Mouse (Mus musculus) central nervous system, embryonic 14 days (tissue): ENCODE results near the gene Sdhaf1. TPM values are rescaled to one million over a fixed set of nuclear protein-coding genes. Genes with fewer than 3 reads are reported as not detected.

Source experiments
- polyA plus RNA-seq: library from polyadenylated mRNA; depleted of rRNA; stranded (reverse); fragments of >200 nt; gene quantifications from 2 replicates; pipeline ENCODE4 v1.2.3, GENCODE M21; 2012; rRNA removed

Gene Sdhaf1
- polyA plus RNA-seq, result 21.2 and 23.7 TPM in 2 replicates

DNA sequence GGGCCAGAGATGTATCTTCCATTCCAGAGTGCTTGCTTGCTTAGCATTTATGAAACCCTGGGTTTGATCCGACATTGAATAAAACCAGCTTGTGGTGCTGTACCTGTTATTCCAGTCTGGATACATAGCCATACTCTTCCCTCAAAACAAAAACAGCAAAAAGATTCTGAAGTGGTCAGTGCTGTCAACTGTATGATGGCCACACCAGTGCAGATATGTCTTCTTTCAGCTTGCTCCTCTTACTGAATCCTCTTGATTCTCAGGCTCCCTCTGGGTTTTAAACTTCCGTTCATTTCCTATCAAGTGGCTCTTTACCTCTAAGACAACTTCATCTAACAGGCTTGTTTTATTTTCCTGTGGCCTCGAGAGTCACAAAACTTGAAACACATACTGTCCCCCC is at the start of gene Sdhaf1:
Gene Sdhaf1, minus strand, starts transcription at position 101 of the 400 bp plus-strand sequence.

DNA sequence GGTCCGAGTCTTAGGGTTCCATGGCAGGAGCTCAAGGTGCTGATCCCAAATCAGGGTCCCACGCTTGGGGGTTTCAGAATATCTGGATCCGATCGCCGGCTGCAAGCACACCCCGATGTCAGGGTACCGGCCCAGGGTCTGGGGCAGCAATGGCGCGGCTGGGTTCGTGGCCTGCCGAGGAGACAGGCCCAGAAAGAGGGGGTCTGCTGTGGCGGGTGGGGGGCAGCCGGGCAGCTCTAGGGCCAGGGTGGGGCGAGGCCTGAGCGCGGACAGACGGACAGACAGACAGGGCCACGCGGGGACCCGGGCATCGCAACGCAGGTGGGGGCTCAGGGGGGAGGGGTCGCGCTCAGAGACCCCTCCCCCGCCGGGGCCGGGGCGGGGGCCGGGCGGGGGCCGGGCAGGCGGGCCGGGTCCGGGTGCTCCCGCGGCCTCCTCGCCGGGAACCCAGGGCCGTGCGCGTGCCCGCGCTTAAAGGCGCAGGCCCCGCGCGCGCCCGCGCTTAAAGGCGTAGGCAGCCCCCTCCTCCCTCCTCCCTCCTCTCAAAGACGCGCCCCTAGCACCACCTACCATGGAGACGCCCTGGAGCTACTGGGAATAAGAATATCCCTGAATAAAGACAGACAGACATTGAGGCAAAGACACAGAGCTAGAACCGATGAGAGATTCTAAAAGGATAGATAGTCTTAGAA is 39.1 kb upstream of the Sdhaf1 start, which contains the start of gene Lrfn3:
Gene Lrfn3, minus strand, starts transcription at position 121 of the 692 bp plus-strand sequence.

DNA sequence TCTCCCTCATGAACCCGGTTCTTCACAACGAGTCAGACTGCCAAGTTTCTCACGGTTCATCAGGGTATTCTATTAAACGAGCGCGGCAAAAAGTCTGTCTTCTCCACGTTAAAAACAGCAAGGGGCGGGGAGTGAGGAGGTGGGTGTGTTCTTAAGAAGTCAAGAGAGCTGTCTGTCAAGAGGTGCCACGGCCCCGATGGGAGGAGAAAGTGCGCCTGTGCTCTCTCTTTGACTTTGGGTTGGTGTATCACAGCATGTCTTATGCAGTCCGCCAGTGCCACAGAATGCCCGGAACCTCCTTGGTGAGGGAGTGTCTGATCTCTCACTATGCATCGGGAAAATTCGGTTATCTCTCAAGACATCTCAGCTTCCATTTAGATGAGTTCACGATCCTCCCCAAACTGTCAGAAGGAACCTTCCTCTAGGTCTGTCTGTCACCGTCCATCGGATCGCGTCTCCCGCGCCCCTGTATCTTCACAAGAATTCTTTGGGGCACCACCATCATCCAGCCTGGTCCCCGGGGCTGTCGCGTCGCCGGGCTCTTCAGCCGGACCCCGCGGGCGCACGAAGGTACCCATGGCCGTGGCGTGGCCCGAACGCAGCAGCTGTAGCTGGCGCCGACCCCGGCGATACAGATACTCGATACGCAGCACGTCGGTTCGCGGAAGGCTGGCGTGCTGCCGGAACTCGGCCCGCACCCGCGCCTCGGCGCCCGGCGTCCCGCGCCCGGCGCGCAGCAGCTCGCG is 2.0 kb downstream of the Sdhaf1 start, which contains the start of gene E130208F15Rik:
Gene E130208F15Rik, plus strand, starts transcription at position 202 of the 746 bp plus-strand sequence.

DNA sequence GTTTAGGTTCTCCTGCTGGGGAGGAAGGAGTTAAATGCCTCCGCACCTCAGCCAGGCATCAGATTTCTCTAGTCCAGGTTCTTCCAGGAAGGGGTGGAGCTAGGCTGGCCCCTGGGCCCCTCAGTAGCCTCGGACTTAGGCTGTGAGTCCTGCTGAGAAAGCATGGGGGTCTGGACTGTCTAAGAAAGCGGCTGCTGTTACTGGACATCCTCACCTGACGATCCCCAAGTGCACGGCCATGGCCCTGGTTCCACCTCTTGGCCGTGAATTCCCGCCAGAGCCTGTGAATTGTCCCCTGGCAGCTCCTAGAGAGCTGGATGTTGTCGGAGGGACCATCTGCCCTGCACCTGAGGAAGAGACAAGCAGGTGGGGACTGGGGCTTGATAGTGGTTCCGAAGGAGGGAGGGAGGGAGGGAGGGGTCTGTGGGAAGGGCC is 9.0 kb downstream of the Sdhaf1 start, which contains the start of gene Syne4:
Gene Syne4, plus strand, starts transcription at position 87 of the 435 bp plus-strand sequence.

DNA sequence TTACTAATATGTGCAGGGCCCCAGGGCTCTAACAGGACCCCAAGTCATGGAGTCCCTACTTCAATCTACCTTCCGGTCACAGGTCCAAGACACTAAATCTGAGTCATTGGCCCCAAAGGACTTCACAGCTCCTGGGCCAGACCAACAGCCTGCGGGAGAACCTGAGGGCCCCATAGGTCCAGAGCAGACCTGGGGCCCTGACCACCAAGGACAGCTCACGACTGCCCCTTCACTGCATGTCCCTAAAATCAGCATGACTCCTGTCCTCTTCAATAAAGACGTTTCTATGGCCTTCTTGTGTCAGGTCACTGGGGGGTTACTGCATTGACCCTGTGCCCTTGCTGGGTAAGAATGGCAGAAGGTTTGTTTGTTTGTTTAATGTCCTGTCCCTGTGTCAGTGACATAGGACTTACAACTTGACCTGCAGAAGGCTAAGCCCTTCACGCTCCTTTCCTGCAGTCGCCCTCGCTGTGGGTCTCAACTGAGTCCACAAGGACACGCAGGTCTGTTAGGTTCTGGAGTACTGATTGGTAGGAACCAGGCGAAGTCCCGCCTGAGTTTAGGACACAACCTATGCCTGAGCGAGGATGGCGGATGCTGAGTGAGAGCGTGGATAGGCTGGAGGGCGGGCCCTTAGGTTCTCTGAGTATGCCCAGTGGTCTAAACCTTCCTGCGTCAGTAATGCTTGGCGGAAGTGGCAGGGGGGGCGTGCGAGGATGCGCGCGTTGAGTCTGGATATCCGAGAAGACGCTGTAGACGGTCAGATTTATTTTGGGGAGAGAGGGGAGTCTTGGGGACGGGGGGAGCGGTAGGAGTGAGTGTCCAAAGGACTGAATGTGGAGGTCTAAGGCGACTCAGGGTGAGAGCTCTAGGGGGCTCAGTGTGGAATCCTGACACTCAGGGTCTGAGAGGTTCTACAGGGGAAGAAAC is 15.4 kb downstream of the Sdhaf1 start, which contains the start of gene Alkbh6:
Gene Alkbh6, plus strand, starts transcription at position 642 of the 930 bp plus-strand sequence.

DNA sequence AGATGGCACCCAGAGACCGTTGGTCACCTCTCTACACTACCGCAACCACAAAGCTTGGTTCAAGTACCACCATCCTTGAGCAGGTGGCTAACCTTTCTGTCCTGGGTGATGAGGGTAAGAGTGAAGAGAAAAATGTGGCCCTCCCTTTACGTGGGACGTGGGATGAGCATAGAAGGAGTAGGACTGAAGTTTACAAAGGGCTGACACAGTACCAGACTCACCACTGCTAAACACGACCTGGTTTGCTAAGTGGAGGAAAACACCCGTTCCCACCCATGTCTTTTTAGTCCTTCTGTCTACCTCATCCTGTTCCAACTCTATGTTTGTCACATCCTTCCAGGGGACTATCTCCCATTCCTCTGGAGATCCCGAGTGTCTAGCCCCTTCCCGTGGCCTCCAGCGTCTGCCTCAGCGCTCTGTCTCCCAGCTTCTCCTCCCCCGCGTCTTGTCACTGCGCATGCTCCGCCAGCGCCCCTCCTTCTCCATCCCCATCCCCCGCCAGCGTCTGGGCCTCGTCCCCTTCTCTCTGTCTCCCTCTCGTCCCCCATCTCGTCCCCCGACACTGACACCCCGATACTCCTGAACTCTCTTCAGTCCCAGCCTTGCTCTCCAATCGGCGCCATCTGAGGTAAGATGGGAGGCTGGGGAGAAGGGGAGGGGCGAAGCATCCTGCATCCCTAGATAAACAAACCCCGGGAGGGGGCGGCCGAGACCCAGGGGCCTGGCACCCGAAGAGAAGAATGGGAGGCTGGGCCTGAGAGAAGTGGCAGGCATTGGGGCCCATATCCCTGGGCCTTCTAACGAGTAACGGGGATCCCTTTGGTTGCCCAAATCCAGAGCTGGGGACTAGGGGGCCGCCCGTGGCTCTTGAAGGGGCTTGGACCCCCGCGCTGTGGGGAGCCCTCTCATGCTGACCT is 32.2 kb downstream of the Sdhaf1 start, which contains the start of gene Clip3:
Gene Clip3, plus strand, starts transcription at position 514 of the 917 bp plus-strand sequence.

DNA sequence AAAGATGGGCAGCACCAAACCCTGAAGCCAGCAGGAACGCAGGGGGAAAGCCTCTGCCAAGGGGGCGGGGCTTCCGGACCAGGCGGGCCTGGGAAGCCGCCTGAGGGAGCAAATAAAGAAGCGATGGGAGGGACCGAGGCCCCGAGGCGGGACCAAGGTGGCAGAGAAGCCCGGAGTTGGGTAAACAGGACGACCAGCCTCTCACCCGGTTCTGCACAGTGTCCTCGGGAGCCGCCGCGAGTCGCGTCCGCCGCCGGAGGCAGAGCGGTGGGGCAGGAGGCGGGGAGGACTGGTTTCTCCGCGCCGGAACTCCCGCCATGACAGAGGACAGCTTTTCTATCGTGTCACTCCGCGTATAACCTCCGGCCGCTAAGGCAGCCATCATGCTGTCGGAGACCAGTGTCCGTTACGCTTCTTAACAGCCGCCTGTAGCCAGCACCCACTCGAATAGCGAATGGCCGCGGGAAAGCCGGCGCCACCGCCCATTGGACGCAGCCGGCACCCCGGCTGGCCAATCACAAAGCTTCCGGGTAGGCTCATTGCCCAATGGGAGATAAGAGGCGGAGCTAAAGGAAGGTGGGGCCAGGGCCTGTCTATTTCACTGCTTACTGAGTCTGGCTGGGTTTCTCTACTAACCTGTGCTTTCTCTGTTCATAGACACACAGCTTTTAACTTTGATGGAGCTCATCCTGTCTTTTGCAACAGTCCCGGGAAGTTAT is 43.6 kb downstream of the Sdhaf1 start, which contains the start of the genes Thap8 and Wdr62:
Gene Thap8, plus strand, starts transcription at position 144 of the 719 bp plus-strand sequence.
Gene Wdr62, minus strand, starts transcription at position 469 of the 719 bp plus-strand sequence.

Other genes with a start within 250 kb of the Sdhaf1 start
- gene Gm26920, start 233.5 kb downstream of the Sdhaf1 start, polyA plus RNA-seq, result 0.91 and 1.6 TPM in 2 replicates
- gene Zfp566, start 233.4 kb downstream of the Sdhaf1 start, polyA plus RNA-seq, result 11.5 and 12.7 TPM in 2 replicates
- gene Zfp260, start 229.1 kb downstream of the Sdhaf1 start, polyA plus RNA-seq, result 54.6 and 58.2 TPM in 2 replicates
- gene Zfp382, start 202.0 kb downstream of the Sdhaf1 start, polyA plus RNA-seq, result 7.0 and 9.3 TPM in 2 replicates
- gene Zfp146, start 154.1 kb downstream of the Sdhaf1 start, polyA plus RNA-seq, result 89.7 and 96.2 TPM in 2 replicates
- gene Cox7a1, start 139.8 kb downstream of the Sdhaf1 start, polyA plus RNA-seq, result 1.9 and 4.1 TPM in 2 replicates
- 273 and 310 TPM in 2 replicates for gene Capns1, start 125.1 kb downstream of the Sdhaf1 start, polyA plus RNA-seq
- 269 and 294 TPM in 2 replicates for gene Polr2i, start 91.9 kb downstream of the Sdhaf1 start, polyA plus RNA-seq
- 193 and 204 TPM in 2 replicates for gene Tbcb, start 91.6 kb downstream of the Sdhaf1 start, polyA plus RNA-seq
- gene Ovol3, start 88.2 kb downstream of the Sdhaf1 start, polyA plus RNA-seq, result 0.12 and 0.14 TPM in 2 replicates
- gene Thap8, start 43.8 kb downstream of the Sdhaf1 start, polyA plus RNA-seq, result 0.13 and 0.17 TPM in 2 replicates
- gene Wdr62, start 43.5 kb downstream of the Sdhaf1 start, polyA plus RNA-seq, result 18.4 and 23.7 TPM in 2 replicates
- 205 and 218 TPM in 2 replicates for gene Clip3, start 32.2 kb downstream of the Sdhaf1 start, polyA plus RNA-seq
- 139 and 146 TPM in 2 replicates for gene Alkbh6, start 15.2 kb downstream of the Sdhaf1 start, polyA plus RNA-seq
- 31.1 and 59.8 TPM in 2 replicates for gene Syne4, start 9.1 kb downstream of the Sdhaf1 start, polyA plus RNA-seq
- gene E130208F15Rik, start 2.2 kb downstream of the Sdhaf1 start, polyA plus RNA-seq, result 0.53 and 0.69 TPM in 2 replicates
- 21.5 and 22.5 TPM in 2 replicates for gene Lrfn3, start 38.9 kb upstream of the Sdhaf1 start, polyA plus RNA-seq
- gene Tyrobp, start 89.9 kb upstream of the Sdhaf1 start, polyA plus RNA-seq, result 28.6 and 28.9 TPM in 2 replicates
- gene Hcst, start 96.0 kb upstream of the Sdhaf1 start, polyA plus RNA-seq, result 0.79 and 0.81 TPM in 2 replicates
- 2.7 TPM in 2 replicates for gene Nfkbid, start 97.8 kb upstream of the Sdhaf1 start, polyA plus RNA-seq
- gene Aplp1, start 121.6 kb upstream of the Sdhaf1 start, polyA plus RNA-seq, result 419 and 440 TPM in 2 replicates
- 1.2 and 1.9 TPM in 2 replicates for gene Kirrel2, start 133.8 kb upstream of the Sdhaf1 start, polyA plus RNA-seq
- 1.2 and 2.2 TPM in 2 replicates for gene Nphs1, start 134.4 kb upstream of the Sdhaf1 start, polyA plus RNA-seq
- gene Prodh2, start 169.7 kb upstream of the Sdhaf1 start, polyA plus RNA-seq, result not detected in 2 replicates
- 224 and 228 TPM in 2 replicates for gene Arhgap33, start 211.2 kb upstream of the Sdhaf1 start, polyA plus RNA-seq
- 7.7 and 8.1 TPM in 2 replicates for gene Hspb6, start 228.3 kb upstream of the Sdhaf1 start, polyA plus RNA-seq
- 24.6 and 24.9 TPM in 2 replicates for gene Proser3, start 228.4 kb upstream of the Sdhaf1 start, polyA plus RNA-seq
- gene Lin37, start 235.9 kb upstream of the Sdhaf1 start, polyA plus RNA-seq, result 51.4 and 53.4 TPM in 2 replicates
- gene U2af1l4, start 239.4 kb upstream of the Sdhaf1 start, polyA plus RNA-seq, result 90.6 and 105 TPM in 2 replicates
- 6.8 and 8.1 TPM in 2 replicates for gene Gm49396, start 239.4 kb upstream of the Sdhaf1 start, polyA plus RNA-seq
- 130 and 143 TPM in 2 replicates for gene Psenen, start 239.7 kb upstream of the Sdhaf1 start, polyA plus RNA-seq
- gene Igflr1, start 241.5 kb upstream of the Sdhaf1 start, polyA plus RNA-seq, result 7.5 and 8.5 TPM in 2 replicates